Mouse (Mus musculus): ENCODE data around the gene Olfr394.
"Not testable (repeated sequence)": the region's sequence is repeated elsewhere in the genome, so short reads cannot be mapped to it uniquely, and the experiment has no call there.

The Olfr394 gene

GRCm38 (mm10) chr11:73890671-73891070 lies at the start of gene Olfr394:
Olfr394 (minus strand) TSS chr11:73890771.
- DNase-seq (ENCODE audit: low read depth, low spot score) = no peak

GRCm38 (mm10) chr11:73936377-73936776 lies 45.8 kb upstream of the Olfr394 start, which contains the start of gene Olfr23:
Olfr23 (plus strand) TSS chr11:73936677.
- no peak for DNase-seq (ENCODE audit: low read depth, low spot score)

GRCm38 (mm10) chr11:73909199-73909598 lies 18.6 kb upstream of the Olfr394 start, which contains the start of gene Olfr395:
Olfr395 (minus strand) TSS chr11:73909299.
- not testable (repeated sequence) for DNase-seq (ENCODE audit: low read depth, low spot score)

- no peak for DNase-seq (ENCODE audit: low read depth, low spot score)
These were observed 39.2 kb downstream of the Olfr394 start, which contains the start of gene Olfr393 for GRCm38 (mm10) chr11:73851354-73851753. Olfr393 (minus strand) TSS chr11:73851454.
